Mouse (Mus musculus): ENCODE measurements around the gene Ttc4. TPM values are rescaled to one million over a fixed set of nuclear protein-coding genes. Genes with fewer than 3 reads are reported as not detected.

The Ttc4 gene
- 33.6 and 60.0 TPM in 2 replicates for polyA plus RNA-seq (2012; rRNA removed; ENCODE audit: low replicate concordance)

GRCm38 (mm10) chr4:106678442-106679118 is at the start of gene Ttc4:
Gene Ttc4 (minus strand): TSS chr4:106678944.

GRCm38 (mm10) chr4:106650833-106651527 is 27.8 kb downstream of the Ttc4 start, which contains the start of gene Pars2:
Gene Pars2 (plus strand): TSS chr4:106651069.

GRCm38 (mm10) chr4:106622030-106622493 is 56.7 kb downstream of the Ttc4 start, which contains the start of gene Ttc22:
Gene Ttc22 (plus strand): TSS chr4:106622432.

GRCm38 (mm10) chr4:106617056-106617455 is 61.7 kb downstream of the Ttc4 start, which contains the start of gene Lexm:
Gene Lexm (minus strand): TSS chr4:106617241.

Other genes with a start within 250 kb of the Ttc4 start
- 0.17 and 0.44 TPM in 2 replicates for gene Pcsk9, start 214.6 kb downstream of the Ttc4 start, polyA plus RNA-seq (2012; rRNA removed; ENCODE audit: low replicate concordance)
- not detected in 2 replicates for gene Bsnd, start 186.7 kb downstream of the Ttc4 start, polyA plus RNA-seq (2012; rRNA removed; ENCODE audit: low replicate concordance)
- gene Dhcr24, start 117.9 kb downstream of the Ttc4 start, polyA plus RNA-seq (2012; rRNA removed; ENCODE audit: low replicate concordance), result 38.2 TPM in 2 replicates
- gene Lexm, start 61.7 kb downstream of the Ttc4 start, polyA plus RNA-seq (2012; rRNA removed; ENCODE audit: low replicate concordance), result 0.08 TPM in 1 of 2 replicates, not detected in the other
- 1.7 and 4.0 TPM in 2 replicates for gene Ttc22, start 56.5 kb downstream of the Ttc4 start, polyA plus RNA-seq (2012; rRNA removed; ENCODE audit: low replicate concordance)
- gene Pars2, start 27.9 kb downstream of the Ttc4 start, polyA plus RNA-seq (2012; rRNA removed; ENCODE audit: low replicate concordance), result 11.0 TPM in 2 replicates
- gene Mroh7, start 52.0 kb upstream of the Ttc4 start, polyA plus RNA-seq (2012; rRNA removed; ENCODE audit: low replicate concordance), result 0.55 and 0.56 TPM in 2 replicates
- 0.06 TPM in 1 of 2 replicates, not detected in the other for gene Fam151a, start 54.9 kb upstream of the Ttc4 start, polyA plus RNA-seq (2012; rRNA removed; ENCODE audit: low replicate concordance)
- 10.6 and 27.6 TPM in 2 replicates for gene Acot11, start 126.1 kb upstream of the Ttc4 start, polyA plus RNA-seq (2012; rRNA removed; ENCODE audit: low replicate concordance)
- 35.5 and 45.1 TPM in 2 replicates for gene Ssbp3, start 231.8 kb upstream of the Ttc4 start, polyA plus RNA-seq (2012; rRNA removed; ENCODE audit: low replicate concordance)

Data from mammary gland, adult 2 months (tissue).